Mouse (Mus musculus) stomach, embryonic 15.5 days (tissue): ENCODE measurements around the gene C2cd3. TPM values are rescaled to one million over a fixed set of nuclear protein-coding genes. Genes with fewer than 3 reads are reported as not detected.
A peak's percentile ranks its signal among the peaks of the same experiment; 100 is the strongest.

Source experiments
- ATAC-seq: fragments of 200-750 bp; cut with Nextera tagmentation; 2 replicates; pipeline ENCODE4 v1.8.0; 2017; ENCODE audit warnings: low read depth, moderate number of reproducible peaks, moderate TSS enrichment; ENCODE audit not compliant: insufficient read depth, low FRiP score
- H3K27ac ChIP-seq: fragments of 300-500 bp; sonication (generic); 2 replicates; pipeline ENCODE4 v1.5.1; 2015; ENCODE audit warnings: mild to moderate bottlenecking, inconsistent platforms
- H3K27me3 ChIP-seq: fragments of 300-500 bp; sonication (generic); replicated peaks from 2 replicates; pipeline ENCODE4 v1.6.1; 2015; ENCODE audit warnings: inconsistent platforms
- H3K36me3 ChIP-seq: fragments of 300-500 bp; sonication (generic); 2 replicates; pipeline ENCODE4 v1.6.1; 2015; ENCODE audit warnings: inconsistent platforms
- H3K4me1 ChIP-seq: fragments of 300-500 bp; sonication (generic); 2 replicates; pipeline ENCODE4 v1.6.1; 2015; ENCODE audit warnings: inconsistent platforms
- H3K4me2 ChIP-seq: fragments of 300-500 bp; sonication (generic); 2 replicates; pipeline ENCODE4 v1.6.1; 2015; ENCODE audit warnings: mild to moderate bottlenecking, inconsistent platforms
- H3K4me3 ChIP-seq: fragments of 300-500 bp; sonication (generic); replicated peaks from 2 replicates; pipeline ENCODE4 v1.5.1; 2015; ENCODE audit warnings: inconsistent platforms
- H3K9ac ChIP-seq: fragments of 300-500 bp; sonication (generic); 2 replicates; pipeline ENCODE4 v1.6.1; 2015; ENCODE audit warnings: inconsistent platforms
- H3K9me3 ChIP-seq: fragments of 300-500 bp; sonication (generic); 2 replicates; pipeline ENCODE4 v1.6.1; 2016; ENCODE audit warnings: inconsistent platforms
- WGBS: fragments of 180-500 bp; shearing (Covaris S2); methylation state at CpG from one replicate; pipeline ENCODE4 v1.1.7; 2015; 5-methylcytosine and 5-hydroxymethylcytosine counted together
- polyA plus RNA-seq: library from polyadenylated mRNA; unstranded; fragments of >200 nt; fragmentation: Nextera tagmentation; extraction: Ambion mirVana; gene quantifications from 2 replicates; pipeline ENCODE4 v1.2.1, GENCODE M21; 2015

The C2cd3 gene
- polyA plus RNA-seq, 1 experiment from 2014 or later, result 18.5 TPM

DNA sequence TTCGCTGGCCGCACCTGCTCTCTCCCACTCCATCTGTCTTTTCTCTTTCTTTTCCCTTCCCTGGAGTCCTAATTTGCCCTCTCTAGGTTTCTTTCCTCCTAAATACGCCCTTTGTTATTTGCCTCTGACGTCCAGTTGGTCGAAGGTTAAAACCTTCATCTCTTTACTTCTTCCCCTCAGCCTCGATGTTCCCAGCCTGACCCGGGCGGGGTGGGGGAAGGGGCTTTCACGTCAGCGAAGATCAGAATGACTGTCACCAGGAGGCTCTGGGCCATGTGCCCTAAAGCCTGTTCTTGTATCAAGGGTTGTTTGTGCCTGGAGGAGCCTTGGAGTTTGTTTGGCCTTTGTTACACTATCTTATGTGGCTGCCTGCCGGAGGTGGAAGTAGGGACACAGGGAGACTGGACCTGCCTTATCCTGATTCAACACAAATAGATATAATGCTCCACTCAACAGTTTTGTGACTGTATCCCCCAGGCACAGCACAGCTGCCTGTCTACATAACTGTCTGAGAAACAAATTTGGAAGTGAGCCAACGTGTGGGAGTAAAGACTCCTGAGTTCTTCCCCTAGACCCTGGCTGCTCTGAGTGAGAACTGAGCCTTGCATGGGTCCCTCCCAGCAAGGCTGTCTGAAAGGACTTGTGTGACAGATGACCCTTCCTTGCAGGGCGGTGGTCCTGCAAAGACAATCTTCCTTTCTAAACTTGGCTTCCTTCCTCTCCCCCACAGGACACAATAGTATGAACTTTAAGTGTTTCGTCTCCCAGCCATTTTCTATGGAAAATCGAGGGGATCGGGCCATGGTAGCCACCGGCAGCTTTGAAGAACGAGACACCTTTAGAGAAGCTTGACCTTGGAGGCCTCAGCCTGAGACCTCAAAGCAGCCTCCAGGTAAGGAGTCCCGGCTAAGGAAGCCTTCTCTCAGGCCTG lies 121.7 kb downstream of the C2cd3 start:
- H3K4me3 ChIP-seq, result peak overlapping the region; percentile 56
- peaks cover 45% of the 10 kb centered on the region for H3K4me1 ChIP-seq
- 25% methylated on average over 19 of the region's 19 CpGs for WGBS
- no peak for ATAC-seq
- H3K36me3 ChIP-seq, result peaks cover 20% of the 10 kb centered on the region
- no peaks in the 10 kb centered on the region for H3K9me3 ChIP-seq
- H3K27me3 ChIP-seq, result no peaks in the 10 kb centered on the region
- H3K9ac ChIP-seq, result peak overlapping the region; percentile 17; the same call in 1 of the 2 replicates
- H3K4me2 ChIP-seq, result peak overlapping the region; percentile 96
- peak overlapping the region; percentile 85 for H3K27ac ChIP-seq

DNA sequence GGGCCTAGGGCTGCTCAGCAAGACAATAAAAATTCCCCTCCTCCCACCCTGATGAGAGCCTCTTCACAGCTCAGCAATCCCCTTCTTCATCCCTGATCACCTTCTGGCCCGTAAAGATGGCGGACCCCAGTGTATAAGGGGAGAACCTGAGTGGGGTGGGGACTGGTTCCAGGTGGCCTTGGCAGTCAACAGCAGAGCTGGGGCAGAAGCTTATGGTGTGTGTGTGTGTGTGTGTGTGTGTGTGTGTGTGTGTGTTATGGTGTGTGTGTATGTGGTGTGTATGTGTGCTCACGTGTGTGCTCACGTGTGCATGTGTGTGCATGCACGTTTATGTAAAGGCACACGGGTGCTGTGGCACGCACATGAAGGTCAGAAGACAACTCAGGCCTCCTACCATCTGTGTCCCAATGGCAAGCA lies 122.4 kb downstream of the C2cd3 start:
- Histone ChIP-seq H3K27ac (peak overlapping the region; percentile 85), H3K36me3 (peaks cover 25% of the 10 kb centered on the region), H3K4me1 (peaks cover 43% of the 10 kb centered on the region), H3K27me3 (no peaks in the 10 kb centered on the region), H3K4me3 (peak overlapping the region; percentile 56), H3K9me3 (no peaks in the 10 kb centered on the region), H3K9ac (peak overlapping the region; percentile 17; the same call in 1 of the 2 replicates), H3K4me2 (peak overlapping the region; percentile 96)
- WGBS, result 74% methylated on average over 7 of the region's 7 CpGs
- ATAC-seq, result no peak

DNA sequence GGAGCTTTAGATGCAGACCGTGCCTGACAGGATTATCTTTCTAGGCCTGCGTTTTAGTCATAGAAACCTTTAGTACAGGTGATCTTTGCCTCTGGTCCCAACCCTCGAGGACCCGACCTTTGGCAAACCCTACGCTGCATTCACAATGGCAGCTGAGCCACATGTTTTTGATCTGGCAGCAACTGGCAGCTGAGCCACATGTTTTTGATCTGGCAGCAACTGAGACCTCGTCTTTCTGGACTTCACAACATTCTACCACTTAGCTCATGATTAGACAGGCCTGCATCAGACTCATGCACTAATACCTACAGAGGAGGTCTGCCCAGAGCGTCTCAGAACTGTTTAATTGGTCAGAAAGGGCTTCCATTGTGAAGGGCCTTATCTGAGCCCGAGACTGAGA lies 123.0 kb downstream of the C2cd3 start:
- peak overlapping the region; percentile 56 for H3K4me3 ChIP-seq
- peaks cover 30% of the 10 kb centered on the region for H3K36me3 ChIP-seq
- ATAC-seq, result no peak
- H3K9me3 ChIP-seq, result no peaks in the 10 kb centered on the region
- H3K27ac ChIP-seq, result peak overlapping the region; percentile 85
- H3K4me2 ChIP-seq, result peak overlapping the region; percentile 96
- peak overlapping the region; percentile 10; the same call in 1 of the 2 replicates for H3K9ac ChIP-seq
- peaks cover 43% of the 10 kb centered on the region for H3K4me1 ChIP-seq
- WGBS, result 41% methylated on average over 8 of the region's 8 CpGs
- no peaks in the 10 kb centered on the region for H3K27me3 ChIP-seq

DNA sequence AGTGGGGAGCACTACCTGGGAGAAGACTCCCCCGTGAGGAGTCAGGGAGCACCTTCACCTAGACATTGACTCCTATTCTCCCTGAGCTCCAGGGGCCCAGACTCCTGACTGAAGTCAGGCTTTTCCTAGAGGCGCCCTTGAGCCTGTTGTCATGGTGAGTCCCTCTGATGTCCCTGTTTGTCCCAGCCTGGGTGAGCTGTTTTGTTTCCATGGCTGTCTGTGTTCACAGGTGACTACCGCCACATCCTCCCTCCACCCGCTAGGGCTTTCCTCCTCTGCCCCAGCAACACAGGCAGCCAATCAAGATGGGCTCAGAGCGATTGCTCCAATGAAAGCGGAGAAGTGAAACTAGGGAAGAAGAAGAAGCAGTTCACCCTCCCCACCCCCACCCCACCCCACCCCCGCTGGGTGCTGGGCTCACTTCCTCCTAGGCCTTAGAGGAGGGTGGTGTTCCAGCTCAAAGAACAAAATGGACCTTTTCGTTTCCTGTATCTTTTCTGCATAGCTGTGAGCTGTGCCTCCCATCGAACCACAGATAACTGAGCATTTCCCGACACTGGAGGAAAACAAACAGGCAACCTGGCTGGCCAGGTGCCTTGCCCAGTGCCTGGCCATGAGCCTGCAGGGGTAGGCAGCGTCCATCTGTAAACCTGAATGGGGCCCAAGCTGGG lies 123.7 kb downstream of the C2cd3 start:
- peak overlapping the region; percentile 56 for H3K4me3 ChIP-seq
- peak overlapping the region; percentile 96 for H3K4me2 ChIP-seq
- peak overlapping the region; percentile 85 for H3K27ac ChIP-seq
- no peaks in the 10 kb centered on the region for H3K27me3 ChIP-seq
- peaks cover 30% of the 10 kb centered on the region for H3K36me3 ChIP-seq
- peak; percentile 67 for ATAC-seq
- peaks cover 43% of the 10 kb centered on the region for H3K4me1 ChIP-seq
- 28% methylated on average over 11 of the region's 11 CpGs for WGBS
- peak overlapping the region; percentile 10; the same call in 1 of the 2 replicates for H3K9ac ChIP-seq
- H3K9me3 ChIP-seq, result no peaks in the 10 kb centered on the region

DNA sequence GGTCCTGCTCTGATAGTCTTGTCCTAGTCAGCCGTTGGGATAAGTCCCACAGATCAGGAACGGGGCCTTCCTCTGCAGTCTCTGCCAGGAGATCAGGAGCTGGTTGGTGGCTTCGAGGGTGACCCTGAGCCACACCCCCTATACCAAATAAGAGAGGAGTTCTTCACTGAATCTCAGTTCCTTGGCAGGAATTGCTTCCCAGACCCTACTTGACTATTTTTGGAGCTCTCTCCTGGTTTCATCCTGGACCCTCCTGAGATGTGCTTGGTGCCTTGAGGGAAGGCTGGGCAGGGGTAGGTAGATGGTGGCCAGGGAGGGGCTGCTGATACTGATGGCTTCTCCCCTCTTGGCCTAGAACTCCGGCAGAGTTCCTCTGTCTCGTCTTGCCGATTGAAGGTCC lies 124.3 kb downstream of the C2cd3 start:
- H3K4me2 ChIP-seq, result peak overlapping the region; percentile 96
- H3K9ac ChIP-seq, result no peak overlapping the region
- H3K4me3 ChIP-seq, result peak overlapping the region; percentile 56; the same call in 1 of the 2 replicates
- 68% methylated on average over 6 of the region's 6 CpGs for WGBS
- peaks cover 43% of the 10 kb centered on the region for H3K4me1 ChIP-seq
- H3K27me3 ChIP-seq, result no peaks in the 10 kb centered on the region
- no peak for ATAC-seq
- H3K36me3 ChIP-seq, result peaks cover 30% of the 10 kb centered on the region
- no peak overlapping the region for H3K27ac ChIP-seq
- H3K9me3 ChIP-seq, result no peaks in the 10 kb centered on the region

DNA sequence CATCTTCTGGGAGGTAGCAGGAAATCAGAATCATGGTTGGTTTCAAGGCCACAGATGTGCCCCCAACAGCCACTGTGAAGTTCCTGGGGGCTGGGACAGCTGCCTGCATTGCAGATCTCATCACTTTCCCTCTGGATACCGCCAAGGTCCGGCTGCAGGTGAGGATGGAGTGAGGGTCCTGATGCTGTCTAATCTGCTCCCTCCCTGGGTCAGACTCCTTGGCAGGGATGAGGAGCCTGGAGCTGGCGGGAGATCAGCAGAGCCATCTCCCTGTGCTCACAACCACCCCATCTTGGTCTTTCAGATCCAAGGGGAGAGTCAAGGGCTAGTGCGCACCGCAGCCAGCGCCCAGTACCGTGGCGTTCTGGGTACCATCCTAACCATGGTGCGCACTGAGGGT lies 124.8 kb downstream of the C2cd3 start:
- Histone ChIP-seq H3K27ac (no peak overlapping the region), H3K4me3 (peak overlapping the region; percentile 56; the same call in 1 of the 2 replicates), H3K9me3 (no peaks in the 10 kb centered on the region), H3K9ac (no peak overlapping the region), H3K27me3 (no peaks in the 10 kb centered on the region), H3K4me1 (peaks cover 43% of the 10 kb centered on the region), H3K4me2 (peak overlapping the region; percentile 96; the same call in 1 of the 2 replicates), H3K36me3 (peaks cover 30% of the 10 kb centered on the region)
- 99% methylated on average over 9 of the region's 9 CpGs for WGBS
- ATAC-seq, result no peak

DNA sequence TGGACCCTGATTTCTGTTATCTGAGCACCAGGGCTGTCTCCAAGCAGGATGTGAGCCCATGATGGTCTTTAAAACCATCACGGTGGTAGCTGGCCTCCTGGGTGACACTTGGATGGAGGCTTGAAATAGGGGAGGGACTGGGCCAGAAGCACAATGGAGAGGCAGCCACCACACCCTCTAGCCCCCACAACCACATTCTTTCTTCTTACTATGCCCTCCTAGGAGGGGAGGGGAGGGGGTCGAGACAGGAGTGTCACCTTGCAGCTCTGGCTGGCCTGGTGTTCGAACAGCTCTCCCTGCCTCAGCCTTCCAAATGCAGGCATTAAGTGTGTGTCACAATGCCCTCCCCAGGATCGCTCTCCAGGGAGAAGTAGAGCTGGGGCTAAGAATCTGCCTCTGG lies 125.4 kb downstream of the C2cd3 start:
- Histone ChIP-seq H3K4me1 (peaks cover 40% of the 10 kb centered on the region), H3K9ac (no peak overlapping the region), H3K36me3 (peaks cover 30% of the 10 kb centered on the region), H3K9me3 (no peaks in the 10 kb centered on the region), H3K27me3 (no peaks in the 10 kb centered on the region), H3K27ac (no peak overlapping the region), H3K4me3 (no peak overlapping the region), H3K4me2 (no peak overlapping the region)
- WGBS, result 74% methylated on average over 4 of the region's 4 CpGs
- ATAC-seq, result no peak

DNA sequence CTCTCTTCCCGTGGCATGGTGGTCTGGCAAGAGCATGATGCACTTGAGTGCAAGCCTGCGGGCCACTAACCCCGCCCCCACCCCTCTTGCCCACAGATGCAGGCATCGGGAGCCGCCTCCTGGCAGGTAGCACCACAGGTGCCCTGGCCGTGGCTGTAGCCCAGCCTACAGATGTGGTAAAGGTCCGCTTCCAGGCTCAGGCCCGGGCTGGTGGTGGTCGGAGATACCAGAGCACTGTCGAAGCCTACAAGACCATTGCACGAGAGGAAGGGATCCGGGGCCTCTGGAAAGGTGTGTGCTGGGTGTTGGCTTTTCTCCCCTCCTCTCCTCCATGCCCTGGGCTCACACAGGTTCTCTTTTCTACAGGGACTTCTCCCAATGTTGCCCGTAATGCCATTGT lies 125.9 kb downstream of the C2cd3 start:
- Histone ChIP-seq H3K4me2 (no peak overlapping the region), H3K27ac (no peak overlapping the region), H3K4me1 (peaks cover 38% of the 10 kb centered on the region), H3K36me3 (peaks cover 30% of the 10 kb centered on the region), H3K9ac (no peak overlapping the region), H3K9me3 (no peaks in the 10 kb centered on the region), H3K4me3 (no peak overlapping the region), H3K27me3 (no peaks in the 10 kb centered on the region)
- WGBS, result 90% methylated on average over 13 of the region's 13 CpGs
- ATAC-seq, result no peak

DNA sequence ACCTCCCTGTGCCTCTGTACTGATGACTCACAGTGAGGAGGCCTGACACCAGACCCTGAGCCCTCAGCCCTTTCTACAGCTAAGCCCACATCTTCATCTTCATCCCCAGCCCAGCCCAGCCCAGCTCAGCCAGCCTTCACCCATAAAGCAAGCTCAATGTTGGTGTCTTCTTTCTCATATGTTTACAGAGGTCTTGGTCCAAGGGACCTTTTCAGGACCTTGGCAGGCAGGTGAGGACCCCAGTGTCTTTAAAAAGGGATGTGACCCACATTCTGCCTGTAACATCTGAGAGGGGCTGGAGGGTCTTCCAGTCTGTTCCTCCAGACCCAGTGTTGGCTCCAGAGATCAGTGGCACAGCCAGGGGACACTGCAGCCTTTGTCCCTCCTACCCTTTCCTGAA lies 127.4 kb downstream of the C2cd3 start:
- H3K27ac ChIP-seq, result no peak overlapping the region
- no peaks in the 10 kb centered on the region for H3K9me3 ChIP-seq
- no peaks in the 10 kb centered on the region for H3K27me3 ChIP-seq
- H3K4me3 ChIP-seq, result no peak overlapping the region
- peaks cover 26% of the 10 kb centered on the region for H3K4me1 ChIP-seq
- H3K4me2 ChIP-seq, result no peak overlapping the region
- H3K36me3 ChIP-seq, result peaks cover 30% of the 10 kb centered on the region
- no peak for ATAC-seq
- no peak overlapping the region for H3K9ac ChIP-seq

DNA sequence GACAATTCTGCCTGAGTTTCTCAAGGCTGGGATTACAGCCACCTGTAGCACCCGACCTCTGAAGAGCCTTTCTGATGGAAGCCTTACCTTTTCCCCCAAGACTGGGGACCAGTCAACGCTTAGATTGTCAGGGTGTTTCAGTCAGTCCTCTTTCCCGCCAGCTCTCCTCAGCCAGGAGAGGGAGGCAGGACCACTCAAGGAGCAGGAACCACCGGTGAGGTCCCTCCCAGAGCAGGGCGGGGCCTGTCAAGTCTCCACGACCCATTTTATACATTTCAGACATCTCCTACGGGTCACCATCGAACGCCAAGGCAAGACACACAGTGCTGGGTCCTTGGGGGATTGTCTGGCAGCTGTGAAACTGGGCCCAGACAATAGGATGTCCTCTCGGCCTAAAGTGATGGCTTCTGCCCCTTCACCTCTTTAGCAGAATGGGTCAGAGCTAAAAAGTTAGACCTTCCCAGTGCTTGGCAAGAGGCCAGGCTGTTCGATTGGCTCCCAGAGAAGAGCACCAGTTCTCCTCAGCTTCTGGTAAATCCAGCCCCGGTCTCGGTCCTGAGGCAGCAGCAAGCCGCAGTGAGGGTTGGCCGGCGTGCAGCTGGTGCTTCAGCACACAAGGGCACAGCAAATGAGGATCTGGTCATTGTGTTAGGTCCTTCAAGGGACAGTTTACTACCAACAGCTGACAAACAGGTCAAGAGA lies 128.4 kb downstream of the C2cd3 start:
- Histone ChIP-seq H3K9me3 (no peaks in the 10 kb centered on the region), H3K4me2 (no peak overlapping the region), H3K27ac (no peak overlapping the region), H3K36me3 (peaks cover 30% of the 10 kb centered on the region), H3K9ac (no peak overlapping the region), H3K4me3 (no peak overlapping the region), H3K4me1 (peaks cover 20% of the 10 kb centered on the region), H3K27me3 (no peaks in the 10 kb centered on the region)
- 61% methylated on average over 16 of the region's 16 CpGs for WGBS
- ATAC-seq, result no peak

DNA sequence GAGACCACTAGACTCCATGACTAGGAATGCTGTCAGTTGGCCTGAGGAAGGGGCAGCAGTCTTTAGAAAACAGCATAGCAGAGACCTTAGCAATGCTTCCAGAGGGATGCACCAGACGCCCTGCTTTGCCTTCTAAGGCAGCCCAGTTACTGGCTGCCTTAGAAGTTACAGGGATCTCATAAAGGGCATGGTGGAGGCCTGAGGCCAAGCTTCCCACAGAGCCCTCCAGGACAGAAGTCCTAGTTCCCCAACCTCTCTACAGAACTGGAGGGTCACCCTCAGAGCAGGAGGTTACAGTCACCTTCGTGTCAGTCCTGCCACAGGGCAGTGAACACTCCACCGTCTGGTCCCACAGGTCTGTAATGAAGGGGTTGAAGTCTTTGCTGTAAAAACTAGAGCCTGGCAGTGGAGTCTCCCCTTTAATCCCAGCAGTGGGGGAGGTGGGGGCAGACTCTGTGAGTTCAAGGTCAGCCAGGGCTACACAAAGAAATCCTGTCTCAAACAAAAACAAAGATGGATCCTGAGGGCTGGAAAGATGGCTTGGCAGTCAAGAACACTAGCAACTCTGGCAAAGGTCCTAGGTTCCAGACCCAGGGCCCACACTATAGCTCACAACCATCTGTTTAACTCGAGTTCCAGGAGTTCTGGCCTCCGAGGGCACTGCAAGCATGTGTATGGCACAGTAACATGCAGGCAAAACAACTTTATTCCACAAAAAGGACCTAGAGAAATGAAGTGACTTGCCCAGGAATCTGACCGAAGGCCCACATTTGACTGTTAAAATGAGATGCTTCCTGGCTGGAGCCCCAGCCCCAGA lies 129.2 kb downstream of the C2cd3 start:
- ATAC-seq, result no peak
- Histone ChIP-seq H3K27ac (no peak overlapping the region), H3K36me3 (peaks cover 29% of the 10 kb centered on the region), H3K9me3 (no peaks in the 10 kb centered on the region), H3K4me2 (no peak overlapping the region), H3K4me3 (no peak overlapping the region), H3K4me1 (peaks cover 12% of the 10 kb centered on the region), H3K9ac (no peak overlapping the region), H3K27me3 (no peaks in the 10 kb centered on the region)
- 63% methylated on average over 6 of the region's 6 CpGs for WGBS
